Comparison of ENCODE assay signal across 1 mouse cellular context in genomic region chr4:44168231-44168647, GRCm38 (mm10).
TF ChIP-seq lines count a peak whose summit lies in the region.

No protein-coding gene starts in this region.

TF ChIP-seq in CH12.LX, 34 proteins besides CTCF, POLR2A, EP300 and RAD21 (continued from another document):
- TF ChIP-seq MXI1 (IDR thresholded peaks at IDR 0.05; ENCODE audit: low read depth, low read length) = peak; percentile 95
- TF ChIP-seq PAX5 (IDR thresholded peaks at IDR 0.05; ENCODE audit: low read length) = no peak
- TF ChIP-seq RCOR1 (conservative IDR thresholded peaks at IDR 0.05; ENCODE audit: low read depth, low read length) = no peak
- no peak for TF ChIP-seq MAFK (IDR thresholded peaks at IDR 0.05; ENCODE audit: insufficient replicate concordance, low read length)
- TF ChIP-seq NELFE (IDR thresholded peaks at IDR 0.05; ENCODE audit: low read depth, low read length) = peak; percentile 79
- TF ChIP-seq IRF4 (IDR thresholded peaks at IDR 0.05; ENCODE audit: low read depth, low read length) = 0 out of 2 replicates have a peak, but pooled peaks have one; percentile 45
- TF ChIP-seq ZKSCAN1 (IDR thresholded peaks at IDR 0.05; ENCODE audit: borderline replicate concordance, low read depth, low read length) = no peak
- peak; percentile 79 for TF ChIP-seq HCFC1 (IDR thresholded peaks at IDR 0.05; ENCODE audit: low read depth, low read length)
- no peak for TF ChIP-seq ZNF384 (IDR thresholded peaks at IDR 0.05; ENCODE audit: low read depth, low read length)
- peak; percentile 55; the same call in 1 of the 2 replicates for TF ChIP-seq POLR2AphosphoS2 (IDR thresholded peaks at IDR 0.05; ENCODE audit: low read depth, low read length)
- no peak for TF ChIP-seq CHD1 (IDR thresholded peaks at IDR 0.05; ENCODE audit: low read depth, low read length)
- no peak for TF ChIP-seq ZC3H11A (IDR thresholded peaks at IDR 0.05; ENCODE audit: low read depth, low read length)
- no peak for TF ChIP-seq SMC3 (IDR thresholded peaks at IDR 0.05; ENCODE audit: low read depth, low read length)
- TF ChIP-seq ZMIZ1 (IDR thresholded peaks at IDR 0.05; ENCODE audit: low read depth, low read length) = peak; percentile 76; the same call in 1 of the 2 replicates
- no peak for TF ChIP-seq JUND (conservative IDR thresholded peaks at IDR 0.05; ENCODE audit: low read depth, low read length)
- TF ChIP-seq MAZ (IDR thresholded peaks at IDR 0.05; ENCODE audit: low read depth, low read length) = peak; percentile 96
- no peak; the same call in 1 of the 2 replicates for TF ChIP-seq GABPA (IDR thresholded peaks at IDR 0.05; ENCODE audit: insufficient replicate concordance, low read depth, low read length)
- TF ChIP-seq USF2 (conservative IDR thresholded peaks at IDR 0.05; ENCODE audit: low read depth, low read length) = no peak
- peak; percentile 99 for TF ChIP-seq SIN3A (IDR thresholded peaks at IDR 0.05; ENCODE audit: low read length)
- peak; percentile 85 for TF ChIP-seq MAX (IDR thresholded peaks at IDR 0.05; ENCODE audit: low read length)
TF ChIP-seq in CH12.LX: peak in this region for 19.
